Mouse (Mus musculus) E14TG2a.4 (cell line): ENCODE measurements around the gene Gm9837.

Experiments
- CTCF ChIP-seq: conservative IDR thresholded peaks from 2 replicates; pipeline ENCODE4 v1.5.1; 2014; ENCODE audit warnings: low read length
- NANOG ChIP-seq: IDR thresholded peaks from 2 replicates; pipeline ENCODE4 v1.6.1; 2014; ENCODE audit warnings: borderline replicate concordance, low read length, mixed read lengths

DNA sequence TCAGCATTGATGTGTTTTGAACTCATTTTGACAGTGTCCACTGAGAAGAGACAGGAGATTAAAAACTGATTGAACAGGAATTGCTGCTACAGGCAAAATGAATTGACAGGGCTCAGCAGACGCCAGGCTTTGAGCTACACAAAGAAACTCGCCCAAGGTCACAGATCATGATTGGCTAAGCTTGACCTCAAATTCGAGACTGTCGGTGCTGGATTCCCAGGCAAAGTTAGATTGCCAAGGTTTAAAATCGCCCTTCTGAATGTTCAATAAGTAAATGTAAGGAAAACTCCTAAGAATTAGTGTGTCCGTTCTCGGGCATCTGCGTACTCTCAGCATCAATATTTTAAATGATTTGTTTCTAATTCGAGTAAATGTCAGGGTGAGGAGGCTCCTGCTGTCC is 19.1 kb upstream of the Gm9837 start:
- no peak for TF ChIP-seq CTCF
- no peak for TF ChIP-seq NANOG
